Mouse (Mus musculus) neural tube, embryonic 12.5 days (tissue): Measurements from ENCODE around the gene Pnpla5. TPM values are rescaled to one million over a fixed set of nuclear protein-coding genes. Genes with fewer than 3 reads are reported as not detected.

Experiments used
- ATAC-seq: fragments of 200-750 bp; cut with Nextera tagmentation; 2 replicates; pipeline ENCODE4 v1.8.0; 2017; ENCODE audit warnings: low read depth, mild to moderate bottlenecking, moderate TSS enrichment, moderate library complexity; ENCODE audit not compliant: low FRiP score
- H3K27ac ChIP-seq: fragments of 300-500 bp; sonication (generic); 2 replicates; pipeline ENCODE4 v1.5.1; 2016
- H3K27me3 ChIP-seq: fragments of 300-500 bp; sonication (generic); replicated peaks from 2 replicates; pipeline ENCODE4 v1.6.1; 2016; ENCODE audit warnings: mild to moderate bottlenecking
- H3K36me3 ChIP-seq: fragments of 300-500 bp; sonication (generic); 2 replicates; pipeline ENCODE4 v1.6.1; 2016; ENCODE audit warnings: mild to moderate bottlenecking
- H3K4me1 ChIP-seq: fragments of 300-500 bp; sonication (generic); 2 replicates; pipeline ENCODE4 v1.6.1; 2016
- H3K4me2 ChIP-seq: fragments of 300-500 bp; sonication (generic); replicated peaks from 2 replicates; pipeline ENCODE4 v1.6.1; 2016; ENCODE audit warnings: mild to moderate bottlenecking
- H3K4me3 ChIP-seq: fragments of 300-500 bp; sonication (generic); 2 replicates; pipeline ENCODE4 v1.5.1; 2016
- H3K9ac ChIP-seq: fragments of 300-500 bp; sonication (generic); 2 replicates; pipeline ENCODE4 v1.6.1; 2016; ENCODE audit warnings: mild to moderate bottlenecking
- H3K9me3 ChIP-seq: fragments of 300-500 bp; sonication (generic); 2 replicates; pipeline ENCODE4 v1.6.1; 2016; ENCODE audit warnings: mild to moderate bottlenecking
- WGBS: fragments of 180-500 bp; shearing (Covaris S2); methylation state at CpG from one replicate; pipeline ENCODE4 v1.1.7; 2016; 5-methylcytosine and 5-hydroxymethylcytosine counted together
- polyA plus RNA-seq: library from polyadenylated mRNA; unstranded; fragments of >200 nt; fragmentation: Nextera tagmentation; extraction: Ambion mirVana; gene quantifications from 2 replicates; pipeline ENCODE4 v1.2.1, GENCODE M21; 2016

Pnpla5 gene
- polyA plus RNA-seq, 1 experiment from 2014 or later = not detected

DNA sequence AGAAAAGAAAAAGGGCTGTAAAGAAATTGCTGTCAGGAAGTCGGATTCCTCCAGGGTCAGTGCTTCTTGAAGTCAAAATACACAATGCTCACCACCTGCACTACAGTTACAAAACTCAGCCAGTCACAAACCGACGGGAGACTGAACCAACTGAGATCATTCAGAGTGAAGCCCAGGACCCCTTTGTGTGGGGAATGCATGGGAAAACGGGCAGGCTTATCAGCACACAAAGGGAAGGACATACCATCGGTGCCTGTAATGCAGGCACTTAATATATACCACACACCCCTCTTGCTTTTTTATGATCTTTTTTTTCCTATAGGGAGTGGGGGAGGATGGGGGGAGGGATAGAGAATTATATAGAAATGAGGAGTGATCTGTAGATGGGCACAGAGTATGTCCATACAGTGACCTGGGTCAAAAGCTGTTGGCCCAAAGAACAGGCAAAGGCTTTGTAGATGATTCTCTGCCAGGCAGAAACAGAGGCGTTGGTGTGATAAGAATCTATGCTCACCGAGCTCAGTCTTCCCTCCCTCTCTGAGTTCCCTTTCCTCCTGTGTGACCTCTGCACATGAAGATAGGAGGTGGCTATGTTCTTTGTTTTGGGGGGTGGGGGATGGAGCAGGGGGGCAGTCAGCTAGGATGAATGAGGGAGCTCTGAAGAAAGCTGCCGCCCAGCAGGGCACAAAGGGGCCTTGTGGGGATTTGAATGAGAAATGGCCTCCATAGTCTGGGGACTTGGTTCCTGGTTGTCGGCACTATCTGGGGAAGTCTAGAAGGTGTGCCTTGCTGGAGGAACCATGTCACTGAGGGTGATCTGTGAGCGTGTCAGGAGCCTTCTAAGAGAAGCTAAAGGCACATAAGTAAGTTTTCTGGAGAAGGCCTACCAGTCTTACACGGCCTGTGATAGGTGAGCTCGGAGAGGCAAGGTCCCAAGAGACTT, 13.8 kb upstream of the Pnpla5 start:
- Histone ChIP-seq H3K27me3 (no peaks in the 10 kb centered on the region), H3K4me2 (no peak overlapping the region; the same call in 1 of the 2 replicates), H3K4me3 (no peak overlapping the region), H3K4me1 (peaks cover 7% of the 10 kb centered on the region; the same call in 1 of the 2 replicates), H3K27ac (no peak overlapping the region), H3K36me3 (no peaks in the 10 kb centered on the region), H3K9me3 (no peaks in the 10 kb centered on the region), H3K9ac (no peak overlapping the region)
- ATAC-seq = no peak
- 25% methylated on average over 12 of the region's 12 CpGs for WGBS

DNA sequence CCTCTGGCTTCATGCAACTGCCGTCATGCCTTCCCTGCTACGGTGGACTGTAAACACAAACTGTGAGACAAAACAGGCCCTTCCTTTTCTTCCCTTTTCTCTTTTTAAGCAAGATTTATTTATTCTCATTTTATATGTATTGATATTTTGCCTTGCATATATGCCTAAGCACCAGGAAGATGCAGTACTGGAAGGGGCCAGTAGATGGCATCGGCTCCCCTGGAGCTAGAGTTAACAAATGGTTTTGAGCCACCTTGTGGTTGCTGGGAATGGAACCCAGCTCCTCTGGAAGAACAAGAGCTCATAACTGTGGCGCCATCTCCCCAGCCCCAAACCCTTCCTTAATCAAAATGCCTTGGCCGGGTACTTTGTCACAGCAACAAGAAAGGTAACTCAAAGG, 12.5 kb upstream of the Pnpla5 start:
- WGBS = 90% methylated on average over 5 of the region's 5 CpGs
- ATAC-seq = no peak
- Histone ChIP-seq H3K4me3 (no peak overlapping the region), H3K27me3 (no peaks in the 10 kb centered on the region), H3K9ac (no peak overlapping the region), H3K36me3 (no peaks in the 10 kb centered on the region), H3K4me2 (no peak overlapping the region), H3K9me3 (no peaks in the 10 kb centered on the region), H3K4me1 (peaks cover 7% of the 10 kb centered on the region; the same call in 1 of the 2 replicates), H3K27ac (no peak overlapping the region)

DNA sequence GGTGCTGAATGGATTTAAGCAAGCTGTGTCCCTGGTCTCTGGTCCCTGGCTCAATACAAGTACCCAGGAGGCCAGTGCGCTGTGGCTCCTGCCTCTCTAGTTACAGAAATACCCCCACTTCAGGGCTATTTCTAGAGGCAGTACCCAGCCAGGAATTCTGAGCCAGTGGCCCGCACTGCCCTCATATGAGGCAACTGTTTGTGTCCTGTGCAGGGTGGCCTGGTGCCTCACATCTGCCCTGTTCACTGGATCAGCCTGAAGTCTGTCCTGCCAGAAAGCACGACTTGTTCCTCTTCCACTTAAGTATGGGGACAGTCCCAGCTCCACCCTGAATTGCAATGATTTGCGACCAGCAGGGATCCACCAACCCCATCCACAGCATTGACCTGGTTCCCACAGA, 10.5 kb upstream of the Pnpla5 start:
- H3K9me3 ChIP-seq = no peaks in the 10 kb centered on the region
- WGBS = 75% methylated on average over 4 of the region's 4 CpGs
- no peak overlapping the region for H3K4me2 ChIP-seq

DNA sequence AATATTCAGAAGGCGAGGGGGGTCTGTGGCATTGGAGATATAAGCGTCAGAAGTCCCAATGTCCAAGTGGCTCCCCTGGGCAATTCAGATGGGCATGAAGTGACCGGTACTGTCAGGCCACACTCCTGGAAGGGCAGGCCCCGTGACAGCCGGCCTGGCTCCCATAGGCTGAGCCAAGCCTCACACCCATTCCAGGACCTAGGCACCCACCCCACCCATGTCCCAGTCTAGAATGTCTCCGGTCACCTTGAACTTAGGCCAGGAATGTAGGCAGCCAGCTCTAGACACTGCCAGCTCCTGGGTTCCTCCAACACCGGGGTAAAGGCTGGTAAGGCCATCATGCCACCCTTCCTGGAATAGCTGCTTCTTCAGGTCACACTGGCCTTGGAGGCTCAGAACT, 9.0 kb upstream of the Pnpla5 start:
- ATAC-seq = no peak

More for the DNA sequence above, 10.5 kb upstream of the Pnpla5 start:
- Histone ChIP-seq H3K27me3 (no peaks in the 10 kb centered on the region), H3K9ac (no peak overlapping the region), H3K4me1 (peaks cover 7% of the 10 kb centered on the region; the same call in 1 of the 2 replicates), H3K36me3 (no peaks in the 10 kb centered on the region), H3K27ac (no peak overlapping the region), H3K4me3 (no peak overlapping the region)
- no peak for ATAC-seq

DNA sequence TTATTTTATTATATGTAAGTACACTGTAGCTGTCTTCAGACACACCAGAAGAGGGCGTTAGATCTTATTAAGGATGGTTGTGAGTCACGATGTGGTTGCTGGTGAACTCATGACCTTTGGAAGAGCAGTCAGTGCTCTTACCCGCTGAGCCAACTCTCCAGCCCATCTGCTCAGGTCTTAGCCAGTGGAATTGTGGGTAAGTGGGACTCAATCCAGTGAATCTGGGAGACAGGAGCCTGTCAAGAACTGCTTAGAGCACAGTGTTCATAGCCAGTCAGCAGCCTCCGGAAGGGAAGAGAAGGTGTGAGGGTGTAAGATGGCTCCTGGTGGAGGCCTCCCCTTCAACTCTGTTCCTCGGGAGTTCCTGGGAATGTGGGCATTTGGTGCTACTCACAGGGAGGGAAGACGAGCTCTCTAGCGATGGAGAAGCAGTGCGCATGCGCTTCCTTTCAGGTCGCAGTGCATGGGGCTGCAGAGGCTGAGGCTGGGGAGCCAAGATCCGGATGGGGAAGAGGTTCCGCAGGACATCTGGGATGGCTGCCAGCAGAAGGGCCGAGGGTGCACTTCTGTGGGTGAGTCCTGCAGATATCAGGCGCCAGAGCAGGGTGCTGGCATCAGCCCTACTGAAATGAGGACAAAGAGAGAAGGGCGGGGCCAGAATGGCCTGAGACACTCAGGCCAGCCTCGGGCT, 8.3 kb upstream of the Pnpla5 start:
- H3K4me3 ChIP-seq = no peak overlapping the region
- no peaks in the 10 kb centered on the region for H3K36me3 ChIP-seq
- no peak for ATAC-seq
- no peaks in the 10 kb centered on the region for H3K27me3 ChIP-seq
- no peaks in the 10 kb centered on the region for H3K4me1 ChIP-seq
- no peak overlapping the region for H3K9ac ChIP-seq
- 69% methylated on average over 16 of the region's 16 CpGs for WGBS
- H3K9me3 ChIP-seq = no peaks in the 10 kb centered on the region
- H3K4me2 ChIP-seq = no peak overlapping the region
- H3K27ac ChIP-seq = no peak overlapping the region

More for the DNA sequence above, 9.0 kb upstream of the Pnpla5 start:
- no peak overlapping the region for H3K27ac ChIP-seq
- no peaks in the 10 kb centered on the region for H3K36me3 ChIP-seq
- no peak overlapping the region for H3K9ac ChIP-seq
- H3K4me1 ChIP-seq = peaks cover 4% of the 10 kb centered on the region; the same call in 1 of the 2 replicates
- no peaks in the 10 kb centered on the region for H3K27me3 ChIP-seq
- H3K4me3 ChIP-seq = no peak overlapping the region
- 95% methylated on average over 7 of the region's 7 CpGs for WGBS
- no peak overlapping the region for H3K4me2 ChIP-seq
- H3K9me3 ChIP-seq = no peaks in the 10 kb centered on the region

DNA sequence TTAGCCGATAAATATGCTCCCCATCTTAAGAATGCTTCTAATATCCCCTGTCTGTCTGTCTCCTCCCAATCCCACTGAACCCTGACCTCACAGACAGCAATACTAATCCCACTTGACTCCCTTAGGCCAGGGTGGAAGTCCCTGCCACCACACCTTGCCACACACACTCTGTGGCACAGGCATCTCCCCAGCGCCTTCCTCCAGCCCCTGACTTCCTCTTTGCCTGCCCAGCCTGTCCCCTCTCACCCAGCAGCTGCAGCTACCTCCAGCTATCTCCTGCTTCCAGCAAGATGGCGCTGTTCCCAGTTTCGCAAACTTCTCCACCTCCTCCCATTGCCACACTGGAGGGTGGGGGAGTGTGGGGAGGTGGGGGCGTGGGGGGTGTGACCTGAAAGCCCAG, 3.9 kb upstream of the Pnpla5 start:
- Histone ChIP-seq H3K27me3 (no peaks in the 10 kb centered on the region), H3K4me1 (no peaks in the 10 kb centered on the region), H3K9ac (no peak overlapping the region), H3K36me3 (no peaks in the 10 kb centered on the region), H3K4me3 (no peak overlapping the region), H3K4me2 (no peak overlapping the region), H3K27ac (no peak overlapping the region), H3K9me3 (no peaks in the 10 kb centered on the region)
- no peak for ATAC-seq
- 39% methylated on average over 5 of the region's 5 CpGs for WGBS

DNA sequence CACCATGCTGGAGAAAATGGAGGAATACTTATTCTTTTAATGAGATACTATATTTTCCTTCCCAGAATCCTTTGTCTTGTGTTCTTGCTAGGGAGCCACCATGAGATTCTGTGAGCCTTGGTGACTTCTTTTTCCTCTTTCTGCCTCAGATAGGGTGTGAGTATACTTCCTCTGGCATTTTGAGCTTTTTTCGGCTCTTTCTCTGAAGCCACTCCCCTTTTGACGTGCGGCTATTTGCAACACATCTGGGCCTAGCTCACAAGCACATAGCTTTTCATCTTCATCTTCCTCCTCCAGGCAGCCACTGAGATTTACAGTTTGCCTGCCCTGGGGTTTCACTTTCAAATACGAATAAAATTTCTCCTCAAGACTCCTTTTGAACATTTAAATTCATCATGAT, 3.5 kb upstream of the Pnpla5 start:
- Histone ChIP-seq H3K9ac (no peak overlapping the region), H3K9me3 (no peaks in the 10 kb centered on the region), H3K27ac (no peak overlapping the region), H3K27me3 (no peaks in the 10 kb centered on the region), H3K4me3 (no peak overlapping the region), H3K4me1 (no peaks in the 10 kb centered on the region), H3K4me2 (no peak overlapping the region), H3K36me3 (no peaks in the 10 kb centered on the region)
- no peak for ATAC-seq
- WGBS = 80% methylated on average over 4 of the region's 4 CpGs

DNA sequence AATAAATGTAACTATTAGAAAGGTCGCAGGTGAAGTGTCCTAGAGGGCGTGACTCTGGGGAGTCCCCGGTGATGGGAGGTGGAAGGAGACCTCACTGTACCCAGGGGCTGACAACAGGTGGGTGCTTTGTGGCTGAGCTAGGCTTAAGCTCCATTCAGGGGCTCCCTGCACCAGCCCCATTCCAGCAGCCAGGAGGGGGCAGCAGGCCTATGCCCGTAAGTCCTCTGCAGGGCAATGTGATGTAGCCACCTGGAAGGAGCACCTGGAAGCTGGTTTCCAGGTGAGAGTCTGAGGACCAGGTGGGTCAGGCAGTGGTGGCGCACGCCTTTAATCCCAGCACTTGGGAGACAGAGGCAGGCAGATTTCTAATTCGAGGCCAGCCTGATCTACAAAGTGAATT, 1.1 kb upstream of the Pnpla5 start:
- no peak for ATAC-seq
- Histone ChIP-seq H3K27ac (no peak overlapping the region), H3K9ac (no peak overlapping the region), H3K4me1 (no peaks in the 10 kb centered on the region), H3K9me3 (no peaks in the 10 kb centered on the region), H3K27me3 (no peaks in the 10 kb centered on the region), H3K36me3 (no peaks in the 10 kb centered on the region), H3K4me3 (no peak overlapping the region), H3K4me2 (no peak overlapping the region)
- 68% methylated on average over 7 of the region's 7 CpGs for WGBS

DNA sequence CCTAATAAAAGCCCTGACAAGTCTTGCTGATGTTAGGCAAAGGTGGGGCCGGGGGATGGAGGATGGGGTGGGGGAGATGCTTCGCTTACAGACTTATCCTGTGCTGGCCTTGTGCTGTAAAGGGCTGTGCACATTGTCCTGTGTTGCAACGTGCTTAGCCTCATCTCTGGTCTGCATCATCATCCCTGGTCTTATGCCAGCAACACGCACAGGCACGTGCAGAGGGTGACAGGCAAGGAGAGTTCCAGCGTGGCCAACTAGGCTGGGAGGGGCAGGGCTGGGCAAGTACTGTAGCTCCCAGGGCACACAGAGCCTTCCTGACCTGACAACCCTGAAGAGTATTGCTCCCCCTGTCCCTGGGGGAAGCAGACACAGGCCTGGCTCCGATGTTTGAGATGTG, 1.9 kb downstream of the Pnpla5 start:
- ATAC-seq = no peak

DNA sequence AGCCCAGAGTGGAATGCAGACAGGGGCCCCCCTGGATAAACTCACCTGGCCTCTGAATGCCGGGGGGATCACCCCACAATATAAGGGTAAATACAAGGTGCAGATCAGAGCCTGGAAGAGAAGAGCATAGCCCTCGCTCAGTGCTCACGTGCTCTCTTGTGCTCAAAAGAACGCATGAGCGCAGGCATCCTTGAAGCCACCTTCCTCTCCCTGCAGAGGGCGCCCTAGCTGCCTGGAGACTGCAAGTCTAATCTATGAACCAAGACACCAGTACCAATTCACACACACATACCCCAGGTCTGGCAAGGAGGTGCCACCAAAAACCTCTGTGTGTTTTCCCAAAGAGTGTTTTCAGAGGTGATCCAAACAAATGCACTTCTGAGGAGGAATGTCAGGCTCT, 2.4 kb downstream of the Pnpla5 start:
- H3K4me2 ChIP-seq = no peak overlapping the region
- H3K4me3 ChIP-seq = no peak overlapping the region
- no peak overlapping the region for H3K27ac ChIP-seq
- H3K27me3 ChIP-seq = no peaks in the 10 kb centered on the region
- no peaks in the 10 kb centered on the region for H3K9me3 ChIP-seq
- WGBS = 19% methylated on average over 6 of the region's 6 CpGs
- no peaks in the 10 kb centered on the region for H3K4me1 ChIP-seq
- no peak overlapping the region for H3K9ac ChIP-seq
- no peak for ATAC-seq
- H3K36me3 ChIP-seq = no peaks in the 10 kb centered on the region

More for the DNA sequence above, 1.9 kb downstream of the Pnpla5 start:
- no peak overlapping the region for H3K9ac ChIP-seq
- no peaks in the 10 kb centered on the region for H3K4me1 ChIP-seq
- no peak overlapping the region for H3K4me3 ChIP-seq
- H3K36me3 ChIP-seq = no peaks in the 10 kb centered on the region
- 84% methylated on average over 7 of the region's 7 CpGs for WGBS
- no peaks in the 10 kb centered on the region for H3K27me3 ChIP-seq
- H3K9me3 ChIP-seq = no peaks in the 10 kb centered on the region
- H3K4me2 ChIP-seq = no peak overlapping the region
- no peak overlapping the region for H3K27ac ChIP-seq

DNA sequence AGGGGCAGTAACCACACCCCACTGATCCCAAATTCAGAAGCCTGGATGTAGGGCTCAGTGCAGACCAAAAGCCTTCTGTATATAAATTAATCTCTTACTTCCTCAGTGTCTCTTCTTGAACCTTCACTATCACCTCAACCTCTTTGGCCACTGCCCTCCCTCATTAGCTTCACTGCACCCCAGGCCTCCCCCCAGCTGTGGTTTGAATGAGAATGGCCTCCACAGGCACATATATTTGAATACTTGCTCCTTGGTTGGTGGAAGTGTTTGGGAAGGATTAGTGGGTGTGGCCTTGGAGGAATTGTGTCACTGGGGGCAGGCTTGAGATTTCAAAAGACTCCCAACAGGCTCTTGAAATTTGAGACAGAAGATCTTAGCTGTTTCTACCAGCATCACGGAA, 6.5 kb downstream of the Pnpla5 start:
- no peak overlapping the region for H3K4me3 ChIP-seq
- no peak overlapping the region for H3K9ac ChIP-seq
- no peaks in the 10 kb centered on the region for H3K9me3 ChIP-seq
- no peaks in the 10 kb centered on the region for H3K36me3 ChIP-seq
- no peak overlapping the region for H3K27ac ChIP-seq
- no peaks in the 10 kb centered on the region for H3K4me1 ChIP-seq
- ATAC-seq = no peak
- H3K4me2 ChIP-seq = no peak overlapping the region
- 86% methylated on average over 1 of the region's 1 CpGs for WGBS
- H3K27me3 ChIP-seq = no peaks in the 10 kb centered on the region

DNA sequence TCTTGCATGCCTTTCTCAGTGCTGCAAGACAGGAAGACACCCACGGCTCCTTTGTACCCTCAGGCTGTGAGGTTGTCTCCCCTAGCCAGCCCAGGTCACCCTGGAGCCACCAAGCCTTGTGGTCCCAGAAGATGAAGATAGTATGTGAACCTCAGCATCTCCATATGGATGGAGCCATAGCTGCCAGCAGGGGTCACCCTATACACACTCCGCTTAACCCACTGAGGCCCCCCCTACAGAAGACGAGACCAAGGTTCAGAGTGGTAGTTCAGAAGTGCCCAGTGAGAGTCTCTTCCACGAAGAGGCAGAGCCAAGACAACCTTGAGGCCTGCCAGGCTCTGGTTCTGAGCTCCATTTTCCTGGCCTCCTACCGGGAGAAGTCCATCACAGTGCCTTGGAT, 7.2 kb downstream of the Pnpla5 start:
- H3K36me3 ChIP-seq = no peaks in the 10 kb centered on the region
- no peak overlapping the region for H3K9ac ChIP-seq
- H3K4me2 ChIP-seq = no peak overlapping the region
- H3K4me1 ChIP-seq = no peaks in the 10 kb centered on the region
- H3K9me3 ChIP-seq = no peaks in the 10 kb centered on the region
- 65% methylated on average over 5 of the region's 5 CpGs for WGBS
- no peaks in the 10 kb centered on the region for H3K27me3 ChIP-seq
- no peak overlapping the region for H3K27ac ChIP-seq
- H3K4me3 ChIP-seq = no peak overlapping the region
- ATAC-seq = no peak
